Comparison of ENCODE assay signal across 8 mouse cellular contexts in genomic region chr3:96707903-96708683, GRCm38 (mm10). TPM values are rescaled to one million over a fixed set of nuclear protein-coding genes. Genes with fewer than 3 reads are reported as not detected.
DNase-seq lines count a peak whose midpoint lies in the region; ATAC-seq and TF ChIP-seq lines count a peak whose summit lies in the region.

Gene Nudt17, minus strand, starts transcription at chr3:96708562.

- WGBS in hindbrain, postnatal 0 days: 5% methylated on average over 42 of the region's 42 CpGs

- peak within 1 kb of the TSS; percentile 96 for H3K4me2 ChIP-seq in hindbrain, postnatal 0 days (ENCODE audit: low read depth, low read length)

- peak within 1 kb of the TSS; percentile 52 for H3K4me3 ChIP-seq in hindbrain, postnatal 0 days (ENCODE audit: low read length)
- H3K4me3 ChIP-seq in left cerebral cortex, adult 2 months: peak within 1 kb of the TSS; percentile 63
- H3K4me3 ChIP-seq in megakaryocyte, embryonic 14.5 days (replicated peaks): peak within 1 kb of the TSS; percentile 93

- intact Hi-C loops in left cerebral cortex, adult 2 months (cut with DNase I): no loop called here

- peak; percentile 67 for ATAC-seq in activated CD4-positive, CD25-positive, alpha-beta regulatory T cell, adult 4 months
- ATAC-seq in common myeloid progenitor, adult 5-6 weeks (replicated peaks; ENCODE audit: low read depth, poor library complexity, severe bottlenecking): peak; percentile 81
- ATAC-seq in hindbrain, postnatal 0 days: peak; percentile 88

- no peaks in the 10 kb centered on the region for H3K4me1 ChIP-seq in hindbrain, postnatal 0 days (ENCODE audit: insufficient read depth, low read length)
- H3K4me1 ChIP-seq in megakaryocyte, embryonic 14.5 days: peaks cover 27% of the 10 kb centered on the region

- peak within 1 kb of the TSS; percentile 63 for H3K9ac ChIP-seq in hindbrain, postnatal 0 days (replicated peaks; ENCODE audit: low read length)

- H3K36me3 ChIP-seq in hindbrain, postnatal 0 days (ENCODE audit: insufficient read depth, low read length): peaks cover 48% of the 10 kb centered on the region; the same call in 1 of the 2 replicates
- peaks cover 77% of the 10 kb centered on the region for H3K36me3 ChIP-seq in megakaryocyte, embryonic 14.5 days (replicated peaks; ENCODE audit: low read length)

- H3K27ac ChIP-seq in hindbrain, postnatal 0 days: no peak within 1 kb of the TSS
- peak within 1 kb of the TSS; percentile 60 for H3K27ac ChIP-seq in left cerebral cortex, adult 2 months

- peak; percentile 70 for TF ChIP-seq CTCF in hindbrain, postnatal 0 days (IDR thresholded peaks at IDR 0.05; ENCODE audit: low read depth)
- TF ChIP-seq CTCF in left cerebral cortex, adult 2 months (IDR thresholded peaks at IDR 0.05): peak; percentile 100

- no peaks in the 10 kb centered on the region for H3K9me3 ChIP-seq in hindbrain, postnatal 0 days (ENCODE audit: low read length)
- H3K9me3 ChIP-seq in megakaryocyte, embryonic 14.5 days: 0 out of 2 replicates have a peak, but pooled peaks cover 4% of the 10 kb centered on the region

- DNase-seq in gastrocnemius, adult 8-10 months (ENCODE audit: low spot score in 2 of 2): peak; percentile 67 to 72
- DNase-seq in hindbrain, postnatal 0 days (ENCODE audit: low spot score): peak; percentile 89
- DNase-seq in left cerebral cortex, adult 2 months (ENCODE audit: extremely low spot score in 1 of 2, low spot score in 2 of 2): peak; percentile 81 to 90
- peak; percentile 86 for DNase-seq in right cerebral cortex, adult 18-20 months
- peak; percentile 83 for DNase-seq in urinary bladder, postnatal 25 days (ENCODE audit: low spot score)

- H3K27me3 ChIP-seq in hindbrain, postnatal 0 days (ENCODE audit: insufficient read depth, low read length): no peaks in the 10 kb centered on the region
- H3K27me3 ChIP-seq in megakaryocyte, embryonic 14.5 days (replicated peaks): peaks cover 17% of the 10 kb centered on the region

RNA-seq across cellular contexts. Expression of gene Nudt17, which starts in this region (rescaled TPM):
- polyA plus RNA-seq in activated CD4-positive, CD25-positive, alpha-beta regulatory T cell, adult 4 months (2017; shearing (Covaris generic)): 1 to 10 TPM; 1.1 to 1.4 TPM
- 0.15 TPM in 1 of 2 replicates, not detected in the other for total RNA-seq in common myeloid progenitor, adult 5-6 weeks (2017)
- under 1 TPM; 0.39 to 0.68 (median 0.54) TPM for total RNA-seq in gastrocnemius, adult 8-10 months (2022)
- total RNA-seq in hindbrain, postnatal 0 days (2014; rRNA removed): 13.0 and 13.4 TPM in 2 replicates
- 17.6 and 17.8 TPM in 2 replicates for polyA plus RNA-seq in hindbrain, postnatal 0 days (2015; fragmentation: Nextera tagmentation; extraction: Ambion mirVana)
- 10 to 100 TPM in 1 of 2 experiments, 1 to 10 TPM in 1; 8.7 to 10.4 TPM for total RNA-seq in left cerebral cortex, adult 2 months (2021)
- polyA plus RNA-seq in megakaryocyte, embryonic 14.5 days (2012; ENCODE audit: insufficient read depth, low replicate concordance): 0.17 TPM in 1 of 2 replicates, not detected in the other

Comparison
In these comparisons a context has a peak if more than half of its experiments do, and no peak if none do; other contexts are left out.
1. Peak in ATAC-seq in common myeloid progenitor, adult 5-6 weeks; RNA of the gene not detected or under 1 TPM.
2. Peak in DNase-seq in gastrocnemius, adult 8-10 months; RNA of the gene not detected or under 1 TPM.